ENCODE assay signal across 15 mouse cellular contexts in the genomic region with DNA sequence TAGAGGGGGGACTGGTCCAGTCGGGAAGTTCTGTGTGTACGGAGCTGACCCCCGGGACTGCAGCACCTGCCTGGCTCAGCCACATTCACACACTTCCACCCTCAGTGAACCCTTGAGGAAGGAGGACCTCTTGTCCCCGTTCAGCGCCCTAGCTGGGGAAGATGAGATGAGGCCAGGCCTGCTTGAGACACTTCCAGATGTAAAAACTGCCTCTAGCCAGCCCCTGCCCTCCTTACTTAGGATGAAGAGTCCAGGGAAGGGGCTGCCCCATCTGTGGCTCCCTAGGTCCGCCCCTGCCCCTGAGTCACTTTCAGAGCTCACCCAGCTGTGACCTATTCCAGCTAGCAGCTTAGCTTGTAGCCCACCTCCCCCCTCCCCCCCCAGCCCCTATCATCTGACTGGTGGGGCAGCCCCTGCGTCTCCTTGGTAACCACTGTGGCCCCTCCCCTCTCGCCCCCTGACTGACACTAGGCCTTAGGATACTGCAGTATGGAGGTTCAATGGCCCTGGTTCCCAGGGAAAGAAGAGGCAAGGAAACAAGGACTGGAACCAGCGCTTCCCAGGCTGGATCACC. TPM values are rescaled to one million over a fixed set of nuclear protein-coding genes. Genes with fewer than 3 reads are reported as not detected.
DNase-seq lines count a peak whose midpoint lies in the region; ATAC-seq and TF ChIP-seq lines count a peak whose summit lies in the region.
"Had no signal": no experiment of that assay in that cellular context is flagged by ENCODE, and none has a peak within 500 bp of the region (broad histone marks: within the 10 kb centered on the region; RNA-seq: fewer than 3 reads in every experiment).

No protein-coding gene starts in this region.

- 9% methylated on average over 9 of the region's 9 CpGs for whole genome bisulfite sequencing in kidney, embryonic 14.5 days
- WGBS in kidney, adult 2 months: 43% methylated on average over 9 of the region's 9 CpGs
- 14% methylated on average over 9 of the region's 9 CpGs for WGBS in embryonic facial prominence, embryonic 12.5 days
- 14% methylated on average over 8 of the region's 9 CpGs for WGBS in limb, embryonic 11.5 days
- 9% methylated on average over 9 of the region's 9 CpGs for WGBS in neural tube, embryonic 15.5 days

- ATAC-seq in kidney, embryonic 14.5 days (ENCODE audit: low FRiP score, low TSS enrichment): peak; percentile 86
- no peak for ATAC-seq in embryonic facial prominence, embryonic 12.5 days (ENCODE audit: insufficient number of reproducible peaks, insufficient read depth, low FRiP score, low TSS enrichment)
- peak; percentile 41; the same call in 1 of the 2 replicates for ATAC-seq in limb, embryonic 11.5 days (ENCODE audit: insufficient number of reproducible peaks, low FRiP score, low TSS enrichment, low read depth)
- 0 out of 2 replicates have a peak, but pooled peaks have one; percentile 19 for ATAC-seq in neural tube, embryonic 15.5 days (ENCODE audit: low FRiP score)
- ATAC-seq in frontal cortex, adult (ENCODE audit: low TSS enrichment): no peak
- no peak for ATAC-seq in granulocyte monocyte progenitor cell, adult 5-6 weeks (replicated peaks; ENCODE audit: poor library complexity, severe bottlenecking)
- ATAC-seq: intestine, embryonic 16.5 days; liver, postnatal 0 days had no signal

- no peaks in the 10 kb centered on the region for H3K36me3 ChIP-seq in kidney, embryonic 14.5 days (ENCODE audit: control insufficient read depth, insufficient read depth, low read length)
- no peaks in the 10 kb centered on the region for H3K36me3 ChIP-seq in kidney, adult 2 months (ENCODE audit: control insufficient read depth, insufficient read depth, low read length)
- no peaks in the 10 kb centered on the region for H3K36me3 ChIP-seq in embryonic facial prominence, embryonic 12.5 days
- no peaks in the 10 kb centered on the region for H3K36me3 ChIP-seq in limb, embryonic 11.5 days (ENCODE audit: control insufficient read depth, insufficient read depth, low read length)
- peaks cover 27% of the 10 kb centered on the region for H3K36me3 ChIP-seq in neural tube, embryonic 15.5 days

- H3K27ac ChIP-seq in kidney, embryonic 14.5 days (ENCODE audit: low read depth, low read length): peak overlapping the region; percentile 62; the same call in 1 of the 2 replicates
- no peak overlapping the region for H3K27ac ChIP-seq in kidney, adult 2 months (ENCODE audit: insufficient read depth, low read depth, low read length)
- no peak overlapping the region for H3K27ac ChIP-seq in embryonic facial prominence, embryonic 12.5 days
- H3K27ac ChIP-seq in limb, embryonic 11.5 days (replicated peaks; ENCODE audit: low read depth, low read length): no peak overlapping the region
- no peak overlapping the region for H3K27ac ChIP-seq in neural tube, embryonic 15.5 days (replicated peaks)
- H3K27ac ChIP-seq: stomach, embryonic 15.5 days had no signal

- no peak overlapping the region for H3K4me3 ChIP-seq in kidney, embryonic 14.5 days (ENCODE audit: low read length)
- H3K4me3 ChIP-seq in kidney, adult 2 months (ENCODE audit: insufficient read depth, low read depth, low read length): no peak overlapping the region
- H3K4me3 ChIP-seq in embryonic facial prominence, embryonic 12.5 days: no peak overlapping the region
- no peak overlapping the region for H3K4me3 ChIP-seq in limb, embryonic 11.5 days (ENCODE audit: low read depth, low read length)
- no peak overlapping the region for H3K4me3 ChIP-seq in neural tube, embryonic 15.5 days (replicated peaks)
- H3K4me3 ChIP-seq: megakaryocyte, embryonic 14.5 days; stomach, embryonic 15.5 days had no signal

- H3K4me1 ChIP-seq in kidney, embryonic 14.5 days (ENCODE audit: control insufficient read depth, insufficient read depth, low read length): peaks cover 8% of the 10 kb centered on the region
- no peaks in the 10 kb centered on the region for H3K4me1 ChIP-seq in kidney, adult 2 months (ENCODE audit: control insufficient read depth, insufficient read depth, low read length)
- peaks cover 6% of the 10 kb centered on the region for H3K4me1 ChIP-seq in embryonic facial prominence, embryonic 12.5 days
- H3K4me1 ChIP-seq in limb, embryonic 11.5 days (ENCODE audit: control insufficient read depth, insufficient read depth, low read length): 0 out of 2 replicates have a peak, but pooled peaks cover 7% of the 10 kb centered on the region
- peaks cover 26% of the 10 kb centered on the region for H3K4me1 ChIP-seq in neural tube, embryonic 15.5 days

- no peak for TF ChIP-seq CTCF in kidney, adult 2 months (conservative IDR thresholded peaks at IDR 0.05; ENCODE audit: insufficient read depth, insufficient read length, low read depth, low read length)

- H3K27me3 ChIP-seq in kidney, embryonic 14.5 days (ENCODE audit: control insufficient read depth, insufficient read depth, low read length): no peaks in the 10 kb centered on the region
- H3K27me3 ChIP-seq in kidney, adult 2 months (replicated peaks; ENCODE audit: control insufficient read depth, insufficient read depth, low read length): no peaks in the 10 kb centered on the region
- H3K27me3 ChIP-seq in embryonic facial prominence, embryonic 12.5 days: no peaks in the 10 kb centered on the region
- H3K27me3 ChIP-seq in limb, embryonic 11.5 days (ENCODE audit: control insufficient read depth, insufficient read depth, low read length): no peaks in the 10 kb centered on the region
- no peaks in the 10 kb centered on the region for H3K27me3 ChIP-seq in neural tube, embryonic 15.5 days (replicated peaks)
- H3K27me3 ChIP-seq: stomach, embryonic 15.5 days had no signal

- no peaks in the 10 kb centered on the region for H3K9me3 ChIP-seq in kidney, embryonic 14.5 days (ENCODE audit: control insufficient read depth, low read length)
- no peaks in the 10 kb centered on the region for H3K9me3 ChIP-seq in embryonic facial prominence, embryonic 12.5 days
- H3K9me3 ChIP-seq in limb, embryonic 11.5 days (ENCODE audit: control insufficient read depth, low read length): no peaks in the 10 kb centered on the region
- no peaks in the 10 kb centered on the region for H3K9me3 ChIP-seq in neural tube, embryonic 15.5 days (replicated peaks)
- H3K9me3 ChIP-seq: stomach, embryonic 15.5 days had no signal

- peak overlapping the region; percentile 26; the same call in 1 of the 2 replicates for H3K4me2 ChIP-seq in kidney, embryonic 14.5 days (replicated peaks; ENCODE audit: low read depth, low read length)
- H3K4me2 ChIP-seq in embryonic facial prominence, embryonic 12.5 days (replicated peaks): no peak overlapping the region
- no peak overlapping the region for H3K4me2 ChIP-seq in limb, embryonic 11.5 days (ENCODE audit: low read depth, severe bottlenecking)
- no peak overlapping the region for H3K4me2 ChIP-seq in neural tube, embryonic 15.5 days
- H3K4me2 ChIP-seq: stomach, embryonic 15.5 days had no signal

- DNase-seq in kidney, adult 2 months: no peak
- peak; percentile 61 for DNase-seq in limb, embryonic 11.5 days (ENCODE audit: low spot score)
- no peak for DNase-seq in cerebellum, adult 9-10 months
- DNase-seq: cerebellum, postnatal 25 days; liver, postnatal 0 days had no signal

- no peak for TF ChIP-seq POLR2A in kidney, adult 2 months (IDR thresholded peaks at IDR 0.05; ENCODE audit: low read depth, low read length)

- no peak overlapping the region for H3K9ac ChIP-seq in kidney, embryonic 14.5 days (ENCODE audit: low read depth, low read length)
- 0 out of 2 replicates have a peak overlapping the region, but pooled peaks have one; percentile 10 for H3K9ac ChIP-seq in embryonic facial prominence, embryonic 12.5 days
- no peak overlapping the region for H3K9ac ChIP-seq in limb, embryonic 11.5 days (ENCODE audit: low read length)
- no peak overlapping the region for H3K9ac ChIP-seq in neural tube, embryonic 15.5 days (replicated peaks)
- H3K9ac ChIP-seq: liver, postnatal 0 days; stomach, embryonic 15.5 days had no signal

RNA-seq across cellular contexts. Expression of gene Csdc2, which starts 6.7 kb away (rescaled TPM):
- polyA plus RNA-seq in kidney, embryonic 14.5 days (2014; fragmentation: Nextera tagmentation; extraction: Ambion mirVana): 17.5 and 28.1 TPM in 2 replicates
- 5.6 and 6.0 TPM in 2 replicates for polyA plus RNA-seq in kidney, adult 2 months (2012; rRNA removed)
- 12.8 and 15.9 TPM in 2 replicates for polyA plus RNA-seq in embryonic facial prominence, embryonic 12.5 days (2016; fragmentation: Nextera tagmentation; extraction: Ambion mirVana)
- polyA plus RNA-seq in limb, embryonic 11.5 days (2014; fragmentation: Nextera tagmentation; extraction: Ambion mirVana): 4.9 TPM in 2 replicates
- 194 and 220 TPM in 2 replicates for polyA plus RNA-seq in neural tube, embryonic 15.5 days (2015; fragmentation: Nextera tagmentation; extraction: Ambion mirVana)
- total RNA-seq in granulocyte monocyte progenitor cell, adult 5-6 weeks (2014; fragmentation: Nextera tagmentation): not detected in 2 replicates
- total RNA-seq in granulocyte monocyte progenitor cell, adult 5-6 weeks (2017): not detected in 2 replicates

RNA-seq across cellular contexts. Expression of gene Polr3h, which starts 17.2 kb away (rescaled TPM):
- 76.5 and 78.9 TPM in 2 replicates for polyA plus RNA-seq in kidney, embryonic 14.5 days (2014; fragmentation: Nextera tagmentation; extraction: Ambion mirVana)
- 16.1 and 20.2 TPM in 2 replicates for polyA plus RNA-seq in kidney, adult 2 months (2012; rRNA removed)
- polyA plus RNA-seq in embryonic facial prominence, embryonic 12.5 days (2016; fragmentation: Nextera tagmentation; extraction: Ambion mirVana): 59.3 and 61.3 TPM in 2 replicates
- 68.2 and 71.3 TPM in 2 replicates for polyA plus RNA-seq in limb, embryonic 11.5 days (2014; fragmentation: Nextera tagmentation; extraction: Ambion mirVana)
- polyA plus RNA-seq in neural tube, embryonic 15.5 days (2015; fragmentation: Nextera tagmentation; extraction: Ambion mirVana): 93.2 and 107 TPM in 2 replicates
- 21.8 and 26.5 TPM in 2 replicates for total RNA-seq in granulocyte monocyte progenitor cell, adult 5-6 weeks (2014; fragmentation: Nextera tagmentation)
- 46.6 and 51.2 TPM in 2 replicates for total RNA-seq in granulocyte monocyte progenitor cell, adult 5-6 weeks (2017)

RNA-seq across cellular contexts. Expression of gene Pmm1, which starts 17.5 kb away (rescaled TPM):
- 28.3 and 33.0 TPM in 2 replicates for polyA plus RNA-seq in kidney, embryonic 14.5 days (2014; fragmentation: Nextera tagmentation; extraction: Ambion mirVana)
- polyA plus RNA-seq in kidney, adult 2 months (2012; rRNA removed): 50.7 and 51.4 TPM in 2 replicates
- 25.5 and 26.0 TPM in 2 replicates for polyA plus RNA-seq in embryonic facial prominence, embryonic 12.5 days (2016; fragmentation: Nextera tagmentation; extraction: Ambion mirVana)
- 15.3 and 16.0 TPM in 2 replicates for polyA plus RNA-seq in limb, embryonic 11.5 days (2014; fragmentation: Nextera tagmentation; extraction: Ambion mirVana)
- polyA plus RNA-seq in neural tube, embryonic 15.5 days (2015; fragmentation: Nextera tagmentation; extraction: Ambion mirVana): 99.8 and 111 TPM in 2 replicates
- total RNA-seq in granulocyte monocyte progenitor cell, adult 5-6 weeks (2014; fragmentation: Nextera tagmentation): 32.6 and 32.7 TPM in 2 replicates
- total RNA-seq in granulocyte monocyte progenitor cell, adult 5-6 weeks (2017): 19.5 and 21.2 TPM in 2 replicates

RNA-seq across cellular contexts. Expression of gene 1700029P11Rik, which starts 37.1 kb away (rescaled TPM):
- not detected in 2 replicates for polyA plus RNA-seq in kidney, embryonic 14.5 days (2014; fragmentation: Nextera tagmentation; extraction: Ambion mirVana)
- 0.08 and 0.15 TPM in 2 replicates for polyA plus RNA-seq in kidney, adult 2 months (2012; rRNA removed)
- polyA plus RNA-seq in embryonic facial prominence, embryonic 12.5 days (2016; fragmentation: Nextera tagmentation; extraction: Ambion mirVana): not detected in 2 replicates
- polyA plus RNA-seq in limb, embryonic 11.5 days (2014; fragmentation: Nextera tagmentation; extraction: Ambion mirVana): not detected in 2 replicates
- not detected in 2 replicates for polyA plus RNA-seq in neural tube, embryonic 15.5 days (2015; fragmentation: Nextera tagmentation; extraction: Ambion mirVana)
- total RNA-seq in granulocyte monocyte progenitor cell, adult 5-6 weeks (2014; fragmentation: Nextera tagmentation): not detected in 2 replicates
- not detected in 2 replicates for total RNA-seq in granulocyte monocyte progenitor cell, adult 5-6 weeks (2017)
- total RNA-seq: left cerebral cortex, adult 18-20 months had no signal
- polyA plus RNA-seq: heart, embryonic 16.5 days; intestine, embryonic 16.5 days; liver, postnatal 0 days; stomach, embryonic 15.5 days had no signal

RNA-seq across cellular contexts. Expression of gene Xrcc6, which starts 44.4 kb away (rescaled TPM):
- 71.9 and 87.6 TPM in 2 replicates for polyA plus RNA-seq in kidney, embryonic 14.5 days (2014; fragmentation: Nextera tagmentation; extraction: Ambion mirVana)
- 15.6 and 22.1 TPM in 2 replicates for polyA plus RNA-seq in kidney, adult 2 months (2012; rRNA removed)
- polyA plus RNA-seq in embryonic facial prominence, embryonic 12.5 days (2016; fragmentation: Nextera tagmentation; extraction: Ambion mirVana): 85.8 and 88.3 TPM in 2 replicates
- polyA plus RNA-seq in limb, embryonic 11.5 days (2014; fragmentation: Nextera tagmentation; extraction: Ambion mirVana): 91.0 and 105 TPM in 2 replicates
- 41.6 and 74.7 TPM in 2 replicates for polyA plus RNA-seq in neural tube, embryonic 15.5 days (2015; fragmentation: Nextera tagmentation; extraction: Ambion mirVana)
- total RNA-seq in granulocyte monocyte progenitor cell, adult 5-6 weeks (2014; fragmentation: Nextera tagmentation): 104 and 120 TPM in 2 replicates
- total RNA-seq in granulocyte monocyte progenitor cell, adult 5-6 weeks (2017): 234 and 250 TPM in 2 replicates

Comparison
In these comparisons a context has a peak if more than half of its experiments do, and no peak if none do; other contexts are left out.
1. ATAC-seq: peak in kidney, embryonic 14.5 days (single experiment), limb, embryonic 11.5 days (single experiment) and neural tube, embryonic 15.5 days (single experiment); none in embryonic facial prominence, embryonic 12.5 days (single experiment), frontal cortex, adult (single experiment) and granulocyte monocyte progenitor cell, adult 5-6 weeks (single experiment).